Mouse (Mus musculus) embryonic stem cell, embryonic (primary cell): ENCODE results near the gene Bahcc1.

ENCODE experiments used
- CTCF ChIA-PET, 4 experiments: fragments of 300-600 bp in 2 of 4; fragments of 350-600 bp in 2 of 4; sonication (Branson Sonifier 250); formaldehyde crosslinking; loops; one replicate each; lab custom pipeline; 2022; ENCODE audit warnings: inconsistent platforms in 2 of 4; lab: Charles Lee
- POLR2A ChIA-PET, 4 experiments: fragments of 300-600 bp in 2 of 4; fragments of 350-600 bp in 2 of 4; sonication (Branson Sonifier 250); formaldehyde crosslinking; loops; one replicate each; lab custom pipeline; 2022; ENCODE audit warnings: antibody characterized with exemption in 4 of 4, inconsistent platforms in 1 of 4; lab: Charles Lee

The Bahcc1 gene

DNA sequence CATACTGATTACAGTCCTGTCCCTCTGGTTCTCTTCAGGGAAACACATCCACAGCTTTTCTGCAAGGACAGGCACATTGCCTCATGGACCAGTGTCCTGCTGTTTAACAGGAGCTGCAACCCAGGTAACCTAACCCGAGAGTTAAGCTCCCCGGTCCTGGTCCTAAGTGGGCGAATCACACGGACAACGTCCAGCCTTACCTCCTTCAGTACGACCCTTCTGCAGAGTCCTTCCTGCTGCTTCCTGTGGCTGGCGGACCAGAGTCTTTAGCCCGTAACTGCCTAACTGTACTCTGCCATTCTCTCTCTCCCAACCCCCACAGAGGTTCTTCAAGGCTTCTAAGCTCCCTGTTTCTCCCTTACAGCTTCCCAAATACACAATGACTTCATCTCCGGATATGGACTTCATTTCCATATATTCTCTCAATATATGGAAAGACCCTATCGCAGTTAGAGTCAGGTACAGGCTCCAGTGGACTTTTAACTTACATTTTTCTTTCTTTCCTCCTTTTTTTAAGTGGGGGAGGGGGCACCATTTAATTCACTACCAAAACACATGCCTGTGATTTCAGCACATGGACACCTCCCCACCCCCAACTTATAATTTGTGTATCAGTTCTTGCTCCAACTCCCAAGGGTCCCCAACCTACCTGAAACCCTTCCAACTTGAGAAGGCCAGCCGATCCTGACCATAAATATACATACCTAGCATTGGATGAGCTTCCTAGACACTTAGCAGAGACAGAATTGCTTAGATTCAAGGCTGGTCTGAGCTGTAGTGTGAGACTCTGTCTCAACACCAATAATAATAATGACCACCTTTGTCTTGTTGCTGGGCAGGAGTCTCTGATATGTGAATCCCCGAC is 11.6 kb upstream of the Bahcc1 start:
- POLR2A ChIA-PET = interaction anchor here in 2 of 4 experiments (0.5 to 8.0 kb wide), 8 partner anchors 9 to 115 kb away, joined by 3 to 78 read pairs (median 4); partner anchors contain the start of gene Bahcc1 (in 1 of the 2)
- CTCF ChIA-PET = interaction anchor here in 2 of 4 experiments (0.5 to 0.6 kb wide), 4 partner anchors 47 to 209 kb away, joined by 3 to 8 read pairs (median 3); no protein-coding TSS in a partner anchor

DNA sequence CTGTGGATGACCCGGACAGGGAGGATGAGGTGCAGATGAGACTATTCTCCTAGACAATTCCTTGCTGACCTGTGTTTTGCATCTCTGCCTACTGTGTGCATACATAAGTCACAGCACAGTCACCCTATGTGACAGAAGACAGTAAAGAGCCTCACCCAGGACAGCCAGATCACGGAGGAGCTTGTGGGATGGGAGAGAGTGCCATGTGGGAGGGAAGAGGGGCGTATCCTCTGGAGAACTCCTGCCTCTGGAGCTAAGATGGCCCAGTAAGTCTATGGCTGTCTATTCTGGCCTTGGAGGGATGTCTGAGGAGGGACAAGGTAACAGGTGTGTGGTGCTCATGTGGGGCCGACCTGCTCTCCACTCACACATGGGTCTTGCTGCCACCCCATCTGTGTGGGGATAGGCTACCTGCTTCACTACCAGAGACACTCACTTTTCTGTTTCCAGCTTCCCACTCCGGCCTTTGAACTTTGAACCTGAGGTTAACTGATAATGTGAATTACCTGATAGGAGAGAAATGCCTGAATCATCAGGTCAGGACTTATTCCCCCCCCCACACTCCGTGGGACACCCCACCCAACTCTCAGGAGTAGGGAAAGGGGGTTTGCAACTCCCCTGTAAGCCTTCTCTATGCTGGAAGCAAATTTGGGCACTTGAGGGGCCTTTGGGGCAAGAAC is 10.2 kb upstream of the Bahcc1 start:
- POLR2A ChIA-PET = interaction anchor here (0.6 to 8.0 kb wide), 7 partner anchors 13 to 209 kb away, joined by 3 to 78 read pairs (median 4); no protein-coding TSS in a partner anchor

GRCm38 (mm10) chr11:120223586-120224487 is 8.9 kb upstream of the Bahcc1 start:
- CTCF ChIA-PET = interaction anchor here in 2 of 4 experiments (0.9 to 1.8 kb wide), 2 partner anchors 50 to 84 kb away, joined by 3 to 4 read pairs; no protein-coding TSS in a partner anchor
- POLR2A ChIA-PET = interaction anchor here (0.5 to 8.0 kb wide), 29 partner anchors 8 to 349 kb away, joined by 3 to 78 read pairs (median 4); partner anchors contain the start of genes Baiap2 (in 2 of the 4), Bahcc1 (in 1 of the 4), P4hb (in 1 of the 4) and Slc38a10 (in 1 of the 4)

More for the DNA sequence above, 10.2 kb upstream of the Bahcc1 start:
- CTCF ChIA-PET = interaction anchor here in 1 of 4 experiments (0.6 kb wide), 1 partner anchor 76 kb away, joined by 6 read pairs; no protein-coding TSS in a partner anchor

- ChIA-PET CTCF (interaction anchor here in 3 of 4 experiments (0.6 to 1.8 kb wide), 6 partner anchors 7 to 104 kb away, joined by 3 to 4 read pairs (median 3); no protein-coding TSS in a partner anchor), POLR2A (interaction anchor here (0.6 to 8.0 kb wide), 38 partner anchors 7 to 348 kb away, joined by 3 to 78 read pairs (median 4); partner anchors contain the start of genes Baiap2 (in 2 of the 4), Bahcc1 (in 1 of the 4), P4hb (in 1 of the 4) and Slc38a10 (in 1 of the 4))
Measured at GRCm38 (mm10) chr11:120224488-120225255, 8.1 kb upstream of the Bahcc1 start.

DNA sequence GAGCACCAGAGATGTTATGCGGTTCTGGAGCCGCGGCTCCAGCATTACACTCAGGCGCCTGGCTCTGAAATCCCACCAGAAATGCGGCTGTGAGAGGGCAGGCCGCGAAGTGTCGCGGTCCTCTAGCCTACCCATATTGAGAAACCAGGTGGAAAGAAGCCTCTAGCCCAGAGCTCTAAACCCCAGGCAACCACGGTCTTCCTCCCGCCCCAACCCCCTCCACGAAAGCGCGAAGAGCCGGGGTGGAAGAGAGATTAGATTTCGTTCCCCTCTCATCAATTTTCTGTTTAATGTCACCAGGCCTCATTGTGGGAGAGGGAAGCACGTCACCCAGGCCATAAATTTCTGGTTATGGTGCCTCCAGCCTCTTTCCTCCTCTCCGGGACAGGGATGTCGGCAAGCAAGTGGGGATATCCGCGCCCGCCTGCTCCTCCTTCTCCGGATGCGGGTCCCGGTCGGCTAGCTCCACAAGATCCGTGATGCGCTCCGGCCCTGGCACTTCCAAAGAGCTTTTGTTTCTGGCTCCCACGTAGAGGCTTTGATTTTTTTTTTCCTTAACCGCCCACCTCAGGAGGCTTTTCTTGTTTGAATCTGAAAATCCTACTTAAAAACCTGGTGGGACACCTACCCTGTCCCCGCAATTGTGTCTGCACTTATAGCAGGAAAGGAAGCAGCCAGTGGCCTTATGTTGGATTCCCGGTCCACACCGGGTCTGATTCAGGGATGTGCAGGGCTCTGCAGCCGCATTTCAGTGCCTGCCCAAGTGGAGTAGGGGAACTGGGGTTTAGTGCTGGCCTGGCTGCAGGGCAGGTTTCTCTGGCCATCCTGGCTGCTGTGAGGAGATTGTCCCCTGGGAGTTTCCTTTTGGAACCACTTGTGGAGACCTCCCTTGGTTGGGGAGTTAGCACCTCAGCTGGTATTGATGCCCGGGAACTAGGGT is 7.2 kb upstream of the Bahcc1 start:
- ChIA-PET CTCF (interaction anchor here in 3 of 4 experiments (0.6 to 1.8 kb wide), 6 partner anchors 8 to 316 kb away, joined by 3 to 7 read pairs (median 3); no protein-coding TSS in a partner anchor), POLR2A (interaction anchor here (0.6 to 8.0 kb wide), 40 partner anchors 8 to 932 kb away, joined by 3 to 78 read pairs (median 4); partner anchors contain the start of genes Baiap2 (in 2 of the 4), Bahcc1 (in 1 of the 4), Eif4a3 (in 1 of the 4) and P4hb (in 1 of the 4))

- CTCF ChIA-PET = interaction anchor here in 1 of 4 experiments (1.0 kb wide), 1 partner anchor 14 kb away, joined by 3 read pairs; no protein-coding TSS in a partner anchor
- POLR2A ChIA-PET = interaction anchor here (0.6 to 8.0 kb wide), 22 partner anchors 9 to 284 kb away, joined by 3 to 78 read pairs (median 4); partner anchors contain the start of gene Baiap2 (in 1 of the 4)
Measured at GRCm38 (mm10) chr11:120226421-120227280, 6.1 kb upstream of the Bahcc1 start.

- ChIA-PET CTCF (interaction anchor here in 1 of 4 experiments (1.0 kb wide), 1 partner anchor 13 kb away, joined by 3 read pairs; no protein-coding TSS in a partner anchor), POLR2A (interaction anchor here (0.6 to 8.0 kb wide), 17 partner anchors 10 to 285 kb away, joined by 3 to 78 read pairs (median 5); partner anchors contain the start of gene Baiap2 (in 1 of the 4))
Measured at GRCm38 (mm10) chr11:120227571-120228051, 5.1 kb upstream of the Bahcc1 start.

GRCm38 (mm10) chr11:120228116-120228890 is 4.4 kb upstream of the Bahcc1 start:
- ChIA-PET POLR2A (interaction anchor here (0.7 to 8.0 kb wide), 13 partner anchors 10 to 936 kb away, joined by 3 to 78 read pairs (median 8); no protein-coding TSS in a partner anchor), CTCF (interaction anchor here in 1 of 4 experiments (0.7 to 1.0 kb wide), 2 partner anchors 12 to 109 kb away, joined by 3 read pairs; no protein-coding TSS in a partner anchor)

DNA sequence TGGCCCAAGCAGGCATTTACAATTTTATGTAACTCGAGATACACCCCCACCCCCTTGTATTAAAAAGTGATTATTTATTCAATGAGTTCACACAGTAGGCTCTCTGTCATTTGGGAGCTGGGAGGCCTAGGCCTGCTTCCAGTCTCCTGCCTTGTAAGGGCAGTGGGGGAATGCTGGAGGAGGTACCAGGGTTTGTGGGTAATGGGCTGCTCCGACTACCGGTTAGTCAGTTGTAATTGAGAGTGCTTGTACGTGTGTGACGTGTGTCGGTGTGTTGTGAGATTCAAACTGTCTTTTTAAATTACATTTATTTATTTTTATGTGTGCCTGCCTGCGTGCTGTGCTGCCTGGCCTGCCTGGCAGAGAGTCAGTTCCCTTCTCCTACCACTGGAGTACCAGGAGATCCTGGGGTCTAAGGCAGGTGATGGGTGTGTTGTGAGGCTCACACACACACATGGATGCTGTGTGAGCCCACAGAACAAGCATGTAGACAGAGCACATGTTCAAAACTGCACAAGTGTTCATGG is 3.8 kb upstream of the Bahcc1 start:
- ChIA-PET CTCF (interaction anchor here in 1 of 4 experiments (0.7 kb wide), 1 partner anchor 109 kb away, joined by 3 read pairs; no protein-coding TSS in a partner anchor), POLR2A (interaction anchor here in 3 of 4 experiments (0.7 to 8.0 kb wide), 11 partner anchors 9 to 936 kb away, joined by 3 to 78 read pairs (median 9); no protein-coding TSS in a partner anchor)

- POLR2A ChIA-PET = interaction anchor here (0.6 to 6.4 kb wide), 47 partner anchors 9 to 403 kb away, joined by 3 to 84 read pairs (median 4); partner anchors contain the start of genes Baiap2 (in 2 of the 4), Slc38a10 (in 2 of the 4), Mafg (in 1 of the 4) and Tepsin (in 1 of the 4)
Measured at GRCm38 (mm10) chr11:120229861-120230751, 2.6 kb upstream of the Bahcc1 start.

DNA sequence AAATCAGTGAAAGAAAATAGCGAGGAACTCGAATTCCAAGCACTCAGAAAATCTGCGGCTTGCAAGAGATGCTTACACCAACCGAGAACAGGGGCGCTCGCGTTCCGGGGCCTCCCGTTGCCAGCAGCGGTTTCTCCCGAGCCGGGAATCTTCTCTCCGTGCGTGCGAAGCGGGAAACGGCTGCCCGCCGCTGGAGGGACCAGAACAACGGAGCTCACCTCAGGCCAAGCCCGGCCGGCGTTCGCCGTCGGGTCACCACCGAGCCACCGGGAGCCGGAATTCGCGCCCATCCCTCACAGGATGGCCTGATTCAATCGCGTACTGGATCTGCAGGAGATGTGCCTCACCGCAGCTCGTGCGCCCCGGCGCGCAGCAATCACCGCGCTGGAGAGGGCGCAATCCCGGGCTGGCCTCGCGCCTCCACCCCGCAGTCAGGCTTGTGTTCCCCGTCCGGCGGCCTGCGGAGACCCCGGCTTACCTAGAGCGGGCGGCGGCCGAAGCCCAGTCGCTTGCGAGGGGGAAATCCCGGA is 1.8 kb upstream of the Bahcc1 start:
- ChIA-PET CTCF (interaction anchor here in 3 of 4 experiments (0.6 to 2.2 kb wide), 5 partner anchors 9 to 166 kb away, joined by 3 to 6 read pairs (median 5); no protein-coding TSS in a partner anchor), POLR2A (interaction anchor here (0.6 to 6.4 kb wide), 39 partner anchors 9 to 666 kb away, joined by 3 to 84 read pairs (median 4); partner anchors contain the start of genes Slc38a10 (in 2 of the 4) and Mafg (in 1 of the 4))

More at GRCm38 (mm10) chr11:120229861-120230751, 2.6 kb upstream of the Bahcc1 start:
- CTCF ChIA-PET = interaction anchor here in 3 of 4 experiments (0.7 to 1.8 kb wide), 5 partner anchors 10 to 165 kb away, joined by 3 to 11 read pairs (median 5); no protein-coding TSS in a partner anchor
